Mouse (Mus musculus): ENCODE results near the gene Cysltr2.

Cysltr2 gene

DNA sequence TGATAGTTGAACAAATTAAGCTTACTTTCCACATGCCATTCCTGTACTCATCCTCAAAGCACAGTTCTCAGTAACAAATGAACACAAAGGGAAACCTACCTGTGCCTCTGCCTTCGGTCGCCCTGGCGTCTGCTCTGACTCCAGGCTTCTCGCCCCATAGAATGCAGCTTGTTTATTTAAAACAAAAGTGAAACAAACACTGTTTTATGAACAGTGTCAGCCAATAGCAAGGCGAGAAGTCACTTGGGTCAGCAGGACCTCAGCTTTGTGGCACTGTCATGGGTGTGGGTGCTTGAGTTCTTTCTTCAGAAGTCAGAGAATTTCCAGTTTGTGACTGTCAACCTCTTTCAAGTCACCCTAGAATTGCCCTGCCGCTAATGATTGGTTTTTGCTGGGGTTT is at the start of gene Cysltr2:
Cysltr2 (minus strand) TSS at position 178 of the 400 bp plus-strand sequence.
- no peak for DNase-seq (ENCODE audit: extremely low spot score, low read depth, low spot score)

DNA sequence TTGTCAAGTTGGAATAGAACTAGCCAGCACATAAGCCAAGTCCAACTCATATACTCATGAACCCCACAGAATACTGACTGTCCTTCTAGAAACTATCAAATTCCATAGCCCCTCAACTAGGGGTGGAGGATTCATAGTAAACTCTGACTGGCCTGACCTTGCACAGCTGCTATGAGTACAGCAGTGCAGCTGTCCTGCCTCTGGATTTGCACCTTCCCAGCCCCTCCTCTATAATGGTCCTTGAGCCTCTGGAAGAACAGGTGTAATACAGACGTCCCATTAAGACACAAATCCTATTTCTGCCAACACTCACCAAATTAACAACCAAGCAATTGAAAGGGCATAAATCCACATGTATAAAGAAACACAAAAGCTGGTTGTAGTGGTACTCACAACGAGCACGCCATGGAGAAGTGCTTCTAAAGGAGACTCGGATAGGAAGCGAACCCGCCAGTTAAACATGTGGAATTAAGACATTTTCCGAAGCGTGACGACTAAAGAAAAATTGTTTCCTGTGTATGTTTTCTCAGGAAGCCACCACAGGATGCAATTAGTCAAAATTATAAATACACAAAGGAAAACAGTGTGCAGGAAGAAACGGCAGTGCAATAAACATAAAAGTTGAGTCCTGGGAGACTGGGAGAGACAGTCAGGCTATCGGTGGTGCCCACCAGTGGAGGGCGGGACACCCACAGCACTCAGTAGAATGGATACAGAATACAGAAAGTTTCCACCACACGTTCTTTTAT is 46.1 kb upstream of the Cysltr2 start:
- DNase-seq (ENCODE audit: extremely low spot score, low read depth, low spot score): no peak

DNA sequence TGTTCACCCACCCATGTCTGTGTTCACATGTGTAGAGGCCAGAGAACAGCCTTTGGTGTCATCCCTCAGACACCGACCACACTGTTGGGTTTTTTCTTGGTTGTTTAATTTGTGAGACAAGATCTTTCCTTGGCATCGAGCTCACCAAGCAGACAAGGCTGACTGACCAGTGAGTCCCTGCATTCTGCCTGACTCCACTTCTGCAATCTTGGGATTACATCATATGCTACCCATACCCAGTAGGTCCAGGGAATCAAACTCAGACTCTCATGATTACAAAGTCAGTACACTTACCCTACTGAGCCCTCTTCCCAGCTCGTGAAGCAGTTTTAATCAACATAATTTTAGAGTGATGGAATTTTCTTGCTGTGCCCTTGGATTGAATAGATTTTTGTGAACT is 44.0 kb upstream of the Cysltr2 start:
- no peak for DNase-seq (ENCODE audit: extremely low spot score, low read depth, low spot score)

DNA sequence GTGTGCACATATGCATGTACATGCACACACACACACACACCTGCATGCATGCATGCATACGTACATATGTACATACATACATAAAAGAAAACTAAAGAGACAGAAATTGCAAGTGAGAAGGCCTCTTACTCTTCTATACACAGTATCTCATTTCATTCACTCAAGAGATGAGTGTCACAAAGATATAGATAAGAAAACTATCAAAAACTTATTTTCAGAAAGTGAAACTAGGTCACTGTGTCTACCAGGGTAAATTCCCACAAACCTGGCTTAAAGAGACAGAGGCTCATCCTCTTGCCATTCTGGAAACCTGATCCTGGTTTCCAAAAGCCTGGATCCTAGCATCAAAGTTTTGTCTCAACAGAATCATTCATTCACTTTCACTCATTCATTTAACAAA is 39.3 kb upstream of the Cysltr2 start:
- DNase-seq (ENCODE audit: extremely low spot score, low read depth, low spot score): no peak

DNA sequence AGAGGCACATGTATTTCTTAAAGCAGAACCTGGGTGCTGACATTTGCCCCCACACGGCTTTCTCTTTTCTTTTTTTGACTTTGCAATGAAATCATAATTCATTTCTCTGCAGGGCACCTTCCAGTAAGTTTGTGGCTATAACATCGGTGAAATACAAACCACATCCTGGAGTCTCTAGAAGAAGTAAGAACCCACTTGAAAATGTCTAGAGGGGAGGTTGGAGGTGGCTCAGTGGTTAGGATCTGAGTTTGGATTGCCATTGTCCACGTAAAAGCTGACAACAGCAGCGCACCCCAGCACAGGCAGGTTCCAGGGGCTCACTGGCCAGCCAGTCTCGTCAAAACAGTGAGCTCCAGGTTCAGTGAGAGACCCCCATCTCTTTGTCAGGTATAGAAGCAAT is 38.8 kb upstream of the Cysltr2 start:
- no peak for DNase-seq (ENCODE audit: extremely low spot score, low read depth, low spot score)

DNA sequence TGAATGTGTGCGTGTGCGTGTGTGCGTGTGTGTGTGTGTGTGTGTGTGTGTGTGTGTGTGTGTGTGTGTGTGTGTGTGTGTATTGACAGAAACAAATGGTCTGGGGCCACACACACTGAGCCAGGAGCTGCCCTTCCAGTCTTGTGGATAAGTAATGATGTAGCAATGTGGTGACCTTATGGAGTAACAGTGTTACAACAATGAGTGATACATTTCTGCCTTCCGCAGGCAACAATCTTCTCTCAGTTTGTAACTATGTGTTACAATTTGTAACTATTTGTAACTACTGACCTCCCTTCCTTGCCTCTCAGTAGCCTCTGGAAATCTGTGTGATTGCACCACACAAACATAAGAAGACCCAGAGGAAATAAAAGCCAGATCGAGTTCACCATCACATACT is 38.3 kb upstream of the Cysltr2 start:
- no peak for DNase-seq (ENCODE audit: extremely low spot score, low read depth, low spot score)

DNA sequence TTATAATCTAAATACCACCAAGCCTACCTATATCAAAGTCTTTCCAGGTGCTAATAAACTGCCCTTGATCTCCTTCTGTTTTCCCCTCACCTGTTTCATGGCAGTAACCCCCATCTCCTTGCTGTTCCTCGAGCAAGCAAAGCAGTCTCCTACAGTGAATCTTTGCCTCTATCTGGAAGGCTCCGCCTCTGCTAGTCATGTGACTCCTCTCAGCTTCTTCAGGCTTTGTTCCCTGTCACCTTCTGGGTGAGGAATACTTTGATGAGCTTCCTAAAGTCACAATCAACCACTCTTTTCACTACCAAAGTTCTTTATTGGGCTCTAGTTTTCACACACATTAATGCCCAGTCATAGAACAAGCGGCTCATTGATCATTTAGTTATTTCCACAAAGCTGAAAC is 37.5 kb upstream of the Cysltr2 start:
- DNase-seq (ENCODE audit: extremely low spot score, low read depth, low spot score): no peak

DNA sequence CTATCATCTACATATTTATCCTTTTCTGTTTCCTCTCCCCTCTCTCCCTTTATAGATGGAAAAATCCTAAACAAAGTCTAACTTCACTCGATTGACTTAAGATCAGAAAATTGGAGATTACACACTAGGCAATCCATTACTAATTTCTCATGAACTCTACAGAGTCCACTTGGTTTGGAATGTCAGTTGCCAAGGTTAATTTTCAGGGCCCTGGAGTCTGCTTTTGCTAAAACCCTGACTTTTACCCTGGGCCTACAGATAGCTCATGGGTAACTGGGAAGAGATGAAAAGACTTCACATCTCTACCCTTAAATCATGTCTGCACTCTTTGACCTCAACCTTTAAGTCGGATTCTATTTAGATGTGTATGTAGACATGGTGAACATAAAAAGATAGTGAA is 34.6 kb upstream of the Cysltr2 start:
- no peak for DNase-seq (ENCODE audit: extremely low spot score, low read depth, low spot score)

DNA sequence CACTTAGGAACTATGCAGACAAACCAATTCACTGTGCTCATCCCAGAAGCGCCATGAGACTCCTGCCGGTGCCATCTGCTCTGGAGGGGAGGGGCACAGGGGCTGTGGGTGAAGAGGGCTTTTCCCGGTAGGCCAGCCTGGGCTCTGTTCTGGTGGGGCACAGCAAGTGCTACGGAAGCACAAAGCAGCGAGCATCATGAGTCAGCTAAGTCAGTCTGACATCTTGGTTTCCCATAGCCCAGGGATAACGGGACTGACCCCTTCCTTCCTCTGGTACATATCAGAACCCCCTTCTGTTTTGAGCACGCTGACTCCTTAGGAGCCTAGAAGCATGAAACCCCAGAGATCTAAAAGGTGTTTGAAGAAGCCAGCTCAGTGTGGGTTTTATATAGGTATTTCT is 15.5 kb upstream of the Cysltr2 start:
- DNase-seq (ENCODE audit: extremely low spot score, low read depth, low spot score): no peak

DNA sequence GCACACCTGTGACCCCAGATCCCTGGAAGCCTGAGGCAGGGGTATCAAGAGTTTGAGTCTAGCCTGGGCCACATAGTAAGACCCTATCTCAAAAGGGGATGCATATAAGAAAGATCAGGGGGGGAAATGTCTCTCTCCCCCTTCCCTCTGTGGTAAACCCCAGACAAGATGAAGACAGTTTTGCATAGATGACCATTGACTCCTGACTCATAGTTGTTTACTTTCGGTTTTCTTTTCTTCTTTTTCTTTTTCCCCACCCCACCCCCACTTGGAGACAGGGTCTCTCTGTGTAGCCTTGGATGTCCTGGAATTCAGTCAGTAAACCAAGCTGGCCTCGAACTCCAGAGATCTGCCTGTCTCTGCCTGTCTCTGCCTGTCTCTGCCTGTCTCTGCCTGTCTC is 9.8 kb upstream of the Cysltr2 start:
- DNase-seq (ENCODE audit: extremely low spot score, low read depth, low spot score): no peak

DNA sequence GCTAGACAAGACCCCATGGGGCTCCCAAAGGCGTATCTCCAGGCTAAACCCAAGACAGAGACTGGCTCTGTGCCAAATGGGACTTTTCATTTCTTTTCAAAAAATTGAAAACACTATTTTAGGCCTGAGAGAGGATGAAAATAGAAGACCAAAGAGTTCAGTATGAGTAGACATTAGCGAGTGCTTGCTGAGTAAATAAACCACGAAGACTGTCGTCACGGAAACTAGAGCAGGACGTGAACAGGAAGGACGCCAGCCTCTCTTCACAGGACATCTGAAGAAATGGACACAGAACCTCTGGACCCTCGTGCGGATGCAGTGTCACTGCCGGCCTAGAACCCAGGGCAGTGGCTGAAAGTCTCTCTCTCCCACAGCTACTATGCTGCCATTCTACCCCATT is 8.8 kb upstream of the Cysltr2 start:
- no peak for DNase-seq (ENCODE audit: extremely low spot score, low read depth, low spot score)

DNA sequence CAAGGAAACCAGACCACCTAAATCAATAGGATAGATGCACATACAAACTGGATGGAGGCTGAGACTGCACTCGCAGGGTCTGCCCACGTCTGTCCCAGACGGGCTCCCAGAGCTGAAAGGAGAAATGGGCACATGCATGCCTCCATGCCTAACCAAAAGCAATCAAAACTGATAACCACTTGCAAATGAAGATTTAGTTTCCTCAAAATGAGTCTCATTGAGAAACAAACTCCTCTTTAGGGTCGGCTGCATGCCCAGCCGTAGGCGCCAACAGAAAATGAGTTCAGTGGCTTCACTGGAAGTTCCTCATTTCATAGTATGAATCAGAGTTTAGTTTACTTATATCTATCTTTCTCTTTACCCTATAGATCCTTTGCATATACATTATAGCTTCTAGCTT is 7.9 kb upstream of the Cysltr2 start:
- DNase-seq (ENCODE audit: extremely low spot score, low read depth, low spot score): no peak

DNA sequence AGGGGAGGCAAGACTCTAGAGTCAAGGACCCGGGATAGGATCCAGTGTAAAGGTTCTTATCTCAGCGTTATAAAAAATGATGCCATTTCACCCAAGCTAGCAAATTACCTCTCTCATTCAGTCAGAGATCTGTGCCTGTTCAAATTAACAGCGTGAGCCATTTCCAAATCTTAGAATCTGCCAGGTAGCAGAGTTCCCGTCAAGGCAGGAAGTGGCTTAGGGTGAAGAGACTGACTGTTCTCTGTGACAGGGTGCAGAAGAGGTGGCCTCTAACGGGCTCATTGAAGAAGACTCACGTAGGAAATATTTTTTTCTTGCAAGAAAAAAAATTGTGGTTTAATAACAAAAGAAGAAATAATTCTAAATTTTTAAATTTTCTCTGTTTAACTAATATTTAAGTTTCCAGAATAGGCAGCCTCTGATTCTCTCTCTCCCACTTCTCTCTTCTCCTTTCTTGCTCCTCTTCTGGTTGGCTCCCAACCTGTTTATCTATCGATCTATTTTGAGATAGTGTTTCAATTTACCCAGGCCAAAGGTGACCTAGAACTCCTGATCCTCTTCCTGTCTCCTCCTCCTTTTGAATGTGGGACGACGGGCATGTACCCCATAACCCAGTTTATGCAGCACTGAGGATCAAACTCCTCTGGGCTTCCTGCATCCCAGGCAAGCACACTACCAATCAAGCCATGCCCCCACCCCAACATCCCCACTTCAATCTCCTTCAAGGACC is 3.5 kb downstream of the Cysltr2 start:
- DNase-seq (ENCODE audit: extremely low spot score, low read depth, low spot score): no peak

DNA sequence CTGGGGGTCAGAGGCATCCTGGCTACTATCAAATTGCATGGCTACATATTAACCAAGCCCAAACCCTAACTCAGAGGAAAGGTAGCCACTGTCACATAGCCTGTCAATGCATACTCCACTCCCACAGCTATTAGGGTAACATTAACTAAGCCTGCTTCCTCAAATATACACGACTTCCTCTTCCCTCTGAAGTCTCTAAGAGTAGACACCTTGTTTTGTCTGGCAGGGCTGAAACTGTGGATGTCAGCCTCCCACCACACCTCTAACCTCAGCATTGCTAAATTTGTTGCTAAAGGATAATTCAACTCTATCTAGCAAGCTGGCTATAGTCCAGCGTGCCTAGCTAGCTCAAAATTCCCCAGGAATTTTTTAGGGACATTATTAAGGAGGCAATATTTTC is 7.2 kb downstream of the Cysltr2 start:
- DNase-seq (ENCODE audit: extremely low spot score, low read depth, low spot score): no peak

DNA sequence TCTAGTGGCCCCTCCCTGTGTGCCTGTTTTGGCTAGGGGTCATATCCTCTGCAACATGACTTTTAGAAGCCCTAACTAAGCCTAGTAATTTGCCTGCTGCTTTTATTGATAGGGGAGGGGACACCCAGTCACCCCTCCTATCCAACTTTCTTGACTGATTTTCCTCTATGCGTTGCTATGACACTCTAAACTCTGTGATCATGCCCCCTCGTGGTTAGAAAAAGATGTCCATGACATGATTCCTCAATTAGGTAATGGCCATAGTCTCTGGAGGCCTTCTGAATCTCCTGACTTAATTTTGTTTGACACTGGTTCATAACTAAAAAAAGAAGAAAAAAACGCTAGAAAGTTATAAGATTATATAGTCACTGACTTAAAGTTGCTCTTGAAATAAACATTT is 15.6 kb downstream of the Cysltr2 start:
- DNase-seq (ENCODE audit: extremely low spot score, low read depth, low spot score): no peak

DNA sequence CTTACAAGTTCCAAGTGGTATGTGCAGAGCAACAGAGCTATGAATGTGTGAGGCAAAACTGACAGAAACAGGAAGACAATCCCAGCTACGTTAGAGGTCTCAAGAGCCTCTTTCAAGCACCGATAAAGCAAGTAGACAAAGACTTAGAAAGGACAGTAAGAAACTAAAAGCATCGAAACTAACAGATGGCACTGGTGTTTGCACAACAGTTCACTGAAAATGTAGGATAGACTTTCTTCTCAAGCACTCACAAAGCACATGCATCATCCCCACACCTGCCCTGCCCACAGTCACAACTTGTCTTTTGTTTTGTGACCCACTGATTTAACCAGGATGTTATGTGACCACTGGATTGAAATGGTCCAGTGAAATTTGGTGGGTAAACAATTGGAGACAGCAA is 17.7 kb downstream of the Cysltr2 start:
- no peak for DNase-seq (ENCODE audit: extremely low spot score, low read depth, low spot score)

DNA sequence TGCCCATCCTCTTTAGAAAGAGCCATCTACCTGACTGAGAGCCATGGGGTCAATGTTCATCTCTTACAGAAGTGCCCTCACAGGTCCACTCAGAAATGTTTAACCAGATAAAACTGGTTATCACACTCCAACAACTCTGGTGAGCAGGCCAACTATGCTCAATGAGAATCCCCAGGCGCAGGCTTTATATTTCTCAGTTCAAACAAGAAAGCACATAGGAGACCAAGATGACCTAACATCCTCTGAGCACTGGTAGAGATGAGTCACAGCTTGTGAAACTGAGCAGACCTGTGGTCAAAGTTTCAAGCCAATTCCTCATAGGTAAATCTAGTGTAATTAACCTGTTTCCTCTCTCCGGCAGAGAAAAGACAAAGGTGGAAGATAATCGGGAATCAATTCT is 31.6 kb downstream of the Cysltr2 start:
- DNase-seq (ENCODE audit: extremely low spot score, low read depth, low spot score): no peak

DNA sequence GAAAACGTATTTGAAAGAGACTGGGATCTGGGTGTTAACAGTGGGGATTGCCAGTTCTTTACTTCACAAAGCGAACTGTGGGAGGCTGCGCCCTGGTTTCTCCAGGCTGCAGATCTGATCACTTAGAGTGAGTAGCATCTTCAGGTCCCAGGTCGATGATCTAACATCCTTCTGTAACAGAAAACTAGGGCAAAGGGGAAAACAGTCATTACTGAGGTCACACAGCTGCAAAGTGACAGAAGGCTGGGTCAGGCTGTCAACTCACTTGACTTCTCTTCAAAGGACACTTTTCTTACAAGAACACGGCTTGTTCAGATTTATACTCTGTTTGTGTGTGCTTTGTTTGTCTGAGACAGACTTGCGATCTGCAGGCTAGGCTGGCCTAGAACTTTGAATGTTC is 33.5 kb downstream of the Cysltr2 start:
- no peak for DNase-seq (ENCODE audit: extremely low spot score, low read depth, low spot score)

DNA sequence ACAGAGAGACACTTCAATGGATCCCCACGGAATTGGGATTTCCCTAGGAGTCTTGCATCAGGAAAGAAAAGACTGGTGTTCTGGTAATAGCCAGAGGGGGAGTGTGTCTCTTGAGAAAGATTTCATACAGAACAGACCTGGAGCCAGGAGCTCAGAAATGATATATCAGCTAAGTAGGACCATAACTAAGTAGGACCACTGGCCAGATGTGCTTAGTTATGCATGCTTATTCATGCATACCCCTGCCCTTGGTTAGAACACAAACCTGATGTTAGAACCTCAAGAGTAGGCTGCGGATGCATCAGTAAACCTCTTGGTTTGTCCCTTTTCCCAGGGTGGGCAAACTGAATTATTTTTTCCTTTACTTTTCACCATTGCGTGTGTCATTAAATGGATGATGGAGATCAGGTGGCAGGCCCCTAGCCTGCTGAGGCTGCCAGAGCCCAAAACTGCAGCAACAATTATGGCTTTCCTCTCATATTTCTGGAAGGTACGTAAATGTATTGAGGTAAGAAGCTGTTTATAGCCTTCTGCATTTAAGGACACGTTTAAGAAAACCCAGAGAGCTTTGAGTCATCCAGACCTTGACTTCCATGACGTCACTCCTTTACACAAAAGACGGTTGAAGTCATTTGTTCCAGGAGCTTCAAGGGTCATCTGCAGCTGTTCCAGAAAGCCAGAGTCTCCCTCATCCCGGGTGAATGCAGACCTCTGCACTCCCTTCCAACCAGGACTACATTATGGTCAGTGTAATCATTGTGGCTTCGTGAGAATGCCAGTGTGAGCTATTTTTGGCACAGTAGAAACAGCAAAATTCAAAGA is 35.0 kb downstream of the Cysltr2 start:
- no peak for DNase-seq (ENCODE audit: extremely low spot score, low read depth, low spot score)

DNA sequence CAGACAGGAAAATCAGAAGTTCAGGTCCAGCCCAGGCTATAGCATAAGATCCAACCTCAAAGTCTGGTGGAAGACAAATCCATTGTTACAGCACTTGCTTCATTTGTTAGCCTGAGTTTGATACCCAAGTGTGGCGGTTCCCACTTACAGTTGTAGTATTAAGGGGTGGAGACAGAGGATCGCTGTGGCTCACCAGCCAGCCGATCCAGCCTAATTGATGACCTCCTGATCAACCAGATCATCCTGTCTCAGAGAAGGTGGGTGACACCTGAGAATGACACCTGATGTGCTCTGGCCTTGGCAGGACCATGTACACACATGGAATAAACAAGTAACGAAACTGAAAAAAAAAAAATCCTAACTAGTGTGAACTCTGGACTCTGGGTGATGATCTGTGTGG is 47.1 kb downstream of the Cysltr2 start:
- no peak for DNase-seq (ENCODE audit: extremely low spot score, low read depth, low spot score)

DNA sequence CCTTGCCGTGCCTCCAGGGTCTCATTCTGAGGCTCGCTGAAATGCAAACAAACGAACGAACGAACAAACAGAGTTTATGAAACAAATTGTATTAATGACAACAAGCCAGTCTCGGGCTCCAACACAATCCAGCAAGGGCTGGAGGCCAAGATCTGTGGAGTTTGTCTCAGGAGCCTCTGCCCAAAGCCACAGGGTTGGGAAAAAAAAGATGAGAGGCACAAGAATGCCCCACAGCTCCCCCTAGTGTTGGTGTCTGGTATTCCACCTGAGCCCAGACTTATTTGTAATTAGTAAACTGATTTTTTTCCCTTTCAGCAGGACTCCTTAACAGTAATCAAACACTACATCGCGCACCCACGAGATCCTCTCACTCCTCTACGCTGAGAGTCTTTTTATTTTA is 48.6 kb downstream of the Cysltr2 start:
- DNase-seq (ENCODE audit: extremely low spot score, low read depth, low spot score): peak; percentile 46

DNA sequence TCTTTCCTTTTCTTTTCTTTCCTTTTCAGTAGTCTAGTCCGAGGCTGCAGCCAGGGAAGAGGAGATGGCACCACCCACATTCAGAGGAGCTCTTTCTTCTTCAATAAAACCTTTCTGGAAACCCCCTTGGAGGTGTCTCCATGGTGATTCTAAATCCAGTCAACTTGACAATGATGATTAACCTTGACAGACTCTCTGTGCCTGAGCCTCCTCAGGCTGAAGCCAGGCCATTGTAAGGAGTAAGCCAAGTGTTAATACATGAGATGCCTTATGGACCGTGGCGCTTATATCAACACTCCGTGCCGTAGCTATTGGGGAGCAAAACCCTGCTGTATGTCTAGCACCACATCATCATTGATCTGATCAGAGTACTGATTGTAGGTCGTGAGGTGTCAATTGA is 50.8 kb downstream of the Cysltr2 start:
- DNase-seq (ENCODE audit: extremely low spot score, low read depth, low spot score): no peak
